Mouse (Mus musculus): ENCODE measurements around the gene Pnmal2.

The Pnmal2 gene

GRCm38 (mm10) chr7:16944808-16945315, 380 bp downstream of the Pnmal2 start:
- 5% methylated on average over 22 of the region's 22 CpGs for WGBS

- 27% methylated on average over 17 of the region's 17 CpGs for WGBS
Measured at GRCm38 (mm10) chr7:16945419-16945818, 937 bp downstream of the Pnmal2 start.

- 6% methylated on average over 53 of the region's 53 CpGs for WGBS
Measured at GRCm38 (mm10) chr7:16946441-16947348, 2.2 kb downstream of the Pnmal2 start.

- 11% methylated on average over 21 of the region's 22 CpGs for WGBS
Measured at GRCm38 (mm10) chr7:16947349-16947895, 2.9 kb downstream of the Pnmal2 start.

GRCm38 (mm10) chr7:16947959-16948361, 3.5 kb downstream of the Pnmal2 start:
- 5% methylated on average over 4 of the region's 4 CpGs for WGBS

GRCm38 (mm10) chr7:16948923-16949458, 4.5 kb downstream of the Pnmal2 start:
- WGBS: 59% methylated on average over 8 of the region's 8 CpGs

- 7% methylated on average over 29 of the region's 29 CpGs for WGBS
Measured at GRCm38 (mm10) chr7:16949908-16950841, 5.7 kb downstream of the Pnmal2 start.

GRCm38 (mm10) chr7:16950861-16951635, 6.6 kb downstream of the Pnmal2 start:
- WGBS: 14% methylated on average over 18 of the region's 18 CpGs

- 64% methylated on average over 2 of the region's 2 CpGs for WGBS
Measured at GRCm38 (mm10) chr7:16953776-16954175, 9.3 kb downstream of the Pnmal2 start.

GRCm38 (mm10) chr7:16955712-16956111, 11.2 kb downstream of the Pnmal2 start:
- 79% methylated on average over 4 of the region's 4 CpGs for WGBS

- WGBS: 31% methylated on average over 15 of the region's 15 CpGs
Measured at GRCm38 (mm10) chr7:16956410-16957265, 12.2 kb downstream of the Pnmal2 start.

- WGBS: 11% methylated on average over 17 of the region's 17 CpGs
Measured at GRCm38 (mm10) chr7:16959539-16960187, 15.2 kb downstream of the Pnmal2 start, which contains the start of gene Pnmal1. Gene Pnmal1, plus strand, starts transcription at chr7:16959679.

- WGBS: 82% methylated on average over 5 of the region's 5 CpGs
Measured at GRCm38 (mm10) chr7:16961678-16962077, 17.2 kb downstream of the Pnmal2 start.

- 92% methylated on average over 6 of the region's 6 CpGs for WGBS
Measured at GRCm38 (mm10) chr7:16968414-16968813, 23.9 kb downstream of the Pnmal2 start.

- 88% methylated on average over 3 of the region's 3 CpGs for WGBS
Measured at GRCm38 (mm10) chr7:16971160-16971559, 26.7 kb downstream of the Pnmal2 start.

- WGBS: 39% methylated on average over 6 of the region's 6 CpGs
Measured at GRCm38 (mm10) chr7:16974018-16974417, 29.5 kb downstream of the Pnmal2 start.

GRCm38 (mm10) chr7:16976298-16976697, 31.8 kb downstream of the Pnmal2 start:
- 85% methylated on average over 8 of the region's 8 CpGs for WGBS

GRCm38 (mm10) chr7:16978173-16978572, 33.7 kb downstream of the Pnmal2 start:
- WGBS: 81% methylated on average over 6 of the region's 6 CpGs

- 97% methylated on average over 3 of the region's 3 CpGs for WGBS
Measured at GRCm38 (mm10) chr7:16978593-16978992, 34.1 kb downstream of the Pnmal2 start.

Data from cerebral cortex, adult 2 months (tissue).